Mouse (Mus musculus) E14TG2a.4 (cell line): ENCODE results near the gene Abtb1.

Experiments used
- CTCF ChIP-seq: conservative IDR thresholded peaks from 2 replicates; pipeline ENCODE4 v1.5.1; 2014; ENCODE audit warnings: low read length
- NANOG ChIP-seq: IDR thresholded peaks from 2 replicates; pipeline ENCODE4 v1.6.1; 2014; ENCODE audit warnings: borderline replicate concordance, low read length, mixed read lengths

- TF ChIP-seq CTCF, result no peak
- no peak for TF ChIP-seq NANOG
Observed at GRCm38 (mm10) chr6:88809091-88810037, 32.4 kb downstream of the Abtb1 start.
